Mouse (Mus musculus) ES-E14 (cell line): ENCODE measurements around the gene Slc22a4. TPM values are rescaled to one million over a fixed set of nuclear protein-coding genes. Genes with fewer than 3 reads are reported as not detected.

ENCODE experiments used
- DNase-seq: peaks from one replicate; pipeline ENCODE4 v3.0.0-alpha.2; 2013; ENCODE audit warnings: low read depth, low spot score
- H3K27ac ChIP-seq: 2 replicates; pipeline ENCODE4 v1.5.1; 2012; ENCODE audit warnings: low read depth, mild to moderate bottlenecking, low read length, moderate library complexity, mixed read lengths; ENCODE audit not compliant: poor library complexity, insufficient read depth, severe bottlenecking
- H3K36me3 ChIP-seq: 2 replicates; pipeline ENCODE4 v1.6.1; 2012; ENCODE audit warnings: mild to moderate bottlenecking, low read length, moderate library complexity, mixed read lengths; ENCODE audit not compliant: control insufficient read depth, poor library complexity, insufficient read depth, severe bottlenecking
- H3K4me1 ChIP-seq, 2 experiments: fragments of 150-350 bp in 1 of 2; sonication (generic) in 1 of 2; 2 replicates each; pipeline ENCODE4 v1.6.1; 2012; ENCODE audit warnings: low read length in 2 of 2, mild to moderate bottlenecking in 1 of 2, mixed read lengths in 1 of 2; ENCODE audit not compliant: control insufficient read depth in 2 of 2, insufficient read depth in 2 of 2, poor library complexity in 1 of 2
- H3K4me3 ChIP-seq, 2 experiments: fragments of 150-350 bp in 1 of 2; sonication (generic) in 1 of 2; 2 replicates each; pipeline ENCODE4 v1.5.1; 2012; ENCODE audit warnings: low read length in 2 of 2, low read depth in 1 of 2, mild to moderate bottlenecking in 1 of 2, mixed read lengths in 1 of 2; ENCODE audit not compliant: insufficient read depth in 1 of 2, poor library complexity in 1 of 2, severe bottlenecking in 1 of 2
- H3K9ac ChIP-seq: 2 replicates; pipeline ENCODE4 v1.6.1; 2012; ENCODE audit warnings: low read depth, mild to moderate bottlenecking, low read length, mixed read lengths; ENCODE audit not compliant: poor library complexity, insufficient read depth, severe bottlenecking
- H3K9me3 ChIP-seq: fragments of 150-350 bp; sonication (generic); 2 replicates; pipeline ENCODE4 v1.6.1; 2012; ENCODE audit warnings: low read depth, mild to moderate bottlenecking, low read length; ENCODE audit not compliant: control insufficient read depth, insufficient read depth
- CHD2 ChIP-seq: IDR thresholded peaks from 2 replicates; pipeline ENCODE4 v1.6.1; 2014; ENCODE audit warnings: mild to moderate bottlenecking, low read depth, low read length, inconsistent platforms
- HCFC1 ChIP-seq: IDR thresholded peaks from 2 replicates; pipeline ENCODE4 v1.6.1; 2012; ENCODE audit warnings: low read length, inconsistent platforms, borderline replicate concordance; ENCODE audit not compliant: insufficient read depth
- MAFK ChIP-seq: IDR thresholded peaks from 2 replicates; pipeline ENCODE4 v1.6.1; 2014; ENCODE audit warnings: mild to moderate bottlenecking, low read depth, low read length, inconsistent platforms; ENCODE audit not compliant: insufficient read depth
- ZC3H11A ChIP-seq: IDR thresholded peaks from 2 replicates; pipeline ENCODE4 v1.6.1; 2012; ENCODE audit warnings: low read depth, mild to moderate bottlenecking, inconsistent platforms, low read length, borderline replicate concordance
- ZNF384 ChIP-seq: IDR thresholded peaks from 2 replicates; pipeline ENCODE4 v1.6.1; 2012; ENCODE audit warnings: low read depth, low read length, inconsistent platforms
- in situ Hi-C, 2 experiments: fragments of 600-800 bp; cut with MboI; formaldehyde crosslinking; loops; one replicate each; pipeline ENCODE4 v1.15.1; 2025; ENCODE audit warnings: low sequenced_read_pairs in 2 of 2, inconsistent platforms in 1 of 2; ENCODE audit not compliant: unreplicated experiment in 2 of 2
- total RNA-seq: library from RNA; depleted of rRNA; stranded (reverse); fragments of 300-350 nt; gene quantifications from 2 replicates; pipeline ENCODE4 v1.2.3, GENCODE M21; 2012

The Slc22a4 gene
- total RNA-seq, 1 experiment: 0.27 TPM

- TF ChIP-seq CHD2 (no peak), ZNF384 (no peak), HCFC1 (no peak), ZC3H11A (no peak), MAFK (no peak)
- H3K27ac ChIP-seq: no peak overlapping the region
- no peaks in the 10 kb centered on the region for H3K9me3 ChIP-seq
- peaks cover 2 to 22% of the 10 kb centered on the region in 2 experiments; a peak in 3 of 4 replicates for H3K4me1 ChIP-seq
- H3K36me3 ChIP-seq: no peaks in the 10 kb centered on the region
- no peak overlapping the region for H3K9ac ChIP-seq
- no peak for DNase-seq
- in situ Hi-C loops: no loop called here
- no peak overlapping the region for H3K4me3 ChIP-seq
These were observed 44.0 kb upstream of the Slc22a4 start for GRCm38 (mm10) chr11:54071726-54072445.

GRCm38 (mm10) chr11:54068520-54069371 is 40.9 kb upstream of the Slc22a4 start, which contains the start of gene Pdlim4:
Gene Pdlim4, minus strand, starts transcription at chr11:54069014.
- peak within 1 kb of the TSS; percentile 55 for H3K9ac ChIP-seq
- no peak for TF ChIP-seq HCFC1
- no peak for TF ChIP-seq ZNF384
- no peak for TF ChIP-seq MAFK
- no peak for TF ChIP-seq ZC3H11A
- TF ChIP-seq CHD2: no peak
- no peaks in the 10 kb centered on the region for H3K36me3 ChIP-seq
- H3K27ac ChIP-seq: no peak within 1 kb of the TSS
- DNase-seq: no peak
- in situ Hi-C loops: no loop called here
- no peaks in the 10 kb centered on the region for H3K9me3 ChIP-seq
- peaks cover 2 to 21% of the 10 kb centered on the region in 2 experiments; a peak in 2 of 4 replicates for H3K4me1 ChIP-seq
- peak within 1 kb of the TSS; percentile 64 to 73 for H3K4me3 ChIP-seq

GRCm38 (mm10) chr11:54067996-54068519 is 40.2 kb upstream of the Slc22a4 start:
- Histone ChIP-seq H3K4me3 (no peak overlapping the region), H3K4me1 (peaks cover 2 to 19% of the 10 kb centered on the region in 2 experiments; a peak in 2 of 4 replicates), H3K9me3 (no peaks in the 10 kb centered on the region), H3K27ac (no peak overlapping the region), H3K36me3 (no peaks in the 10 kb centered on the region), H3K9ac (no peak overlapping the region)
- in situ Hi-C loops: no loop called here
- no peak for DNase-seq
- no peak for TF ChIP-seq ZC3H11A
- TF ChIP-seq MAFK: no peak

GRCm38 (mm10) chr11:54067318-54067995 is 39.6 kb upstream of the Slc22a4 start:
- in situ Hi-C loops: no loop called here
- no peak overlapping the region for H3K27ac ChIP-seq
- H3K4me3 ChIP-seq: no peak overlapping the region
- H3K4me1 ChIP-seq: peaks cover 0 to 13% of the 10 kb centered on the region in 2 experiments; a peak in 2 of 4 replicates
- TF ChIP-seq CHD2: no peak
- TF ChIP-seq ZNF384: no peak
- TF ChIP-seq HCFC1: no peak
- no peak for TF ChIP-seq MAFK
- TF ChIP-seq ZC3H11A: no peak
- no peak overlapping the region for H3K9ac ChIP-seq
- H3K36me3 ChIP-seq: no peaks in the 10 kb centered on the region
- no peaks in the 10 kb centered on the region for H3K9me3 ChIP-seq
- no peak for DNase-seq
